Mouse (Mus musculus) C2C12 (cell line): ENCODE results near the gene Osgepl1. TPM values are rescaled to one million over a fixed set of nuclear protein-coding genes. Genes with fewer than 3 reads are reported as not detected.
"Not testable (repeated sequence)": the region's sequence is repeated elsewhere in the genome, so short reads cannot be mapped to it uniquely, and the experiment has no call there.

Experiments
- H3K27me3 ChIP-seq: one replicate; pipeline ENCODE4 v1.6.1; 2011; ENCODE audit not compliant: control insufficient read depth, insufficient read depth, insufficient read length
- H3K36me3 ChIP-seq: one replicate; pipeline ENCODE4 v1.6.1; 2011; ENCODE audit not compliant: control insufficient read depth, insufficient read depth
- H3K4me3 ChIP-seq: one replicate; pipeline ENCODE4 v1.5.1; 2011; ENCODE audit warnings: mild to moderate bottlenecking, control low read depth; ENCODE audit not compliant: poor library complexity, insufficient read depth, severe bottlenecking
- H3K79me2 ChIP-seq: one replicate; pipeline ENCODE4 v1.6.1; 2011; ENCODE audit not compliant: control insufficient read depth, insufficient read depth
- H3K79me3 ChIP-seq: one replicate; pipeline ENCODE4 v1.6.1; 2011; ENCODE audit warnings: low read depth, control low read depth
- H3ac ChIP-seq: one replicate; pipeline ENCODE3; 2011; ENCODE audit warnings: low read depth; ENCODE audit not compliant: control insufficient read depth, insufficient read length
- CEBPB ChIP-seq: IDR thresholded peaks from one replicate; pipeline ENCODE4 v1.6.1; 2011; ENCODE audit warnings: low read depth, mild to moderate bottlenecking, control low read depth, moderate library complexity
- CTCF ChIP-seq: IDR thresholded peaks from one replicate; pipeline ENCODE4 v1.5.1; 2011; ENCODE audit not compliant: control insufficient read depth, insufficient read depth, insufficient read length
- FOSL1 ChIP-seq: IDR thresholded peaks from one replicate; pipeline ENCODE4 v1.8.0; 2011; ENCODE audit warnings: mild to moderate bottlenecking, low read length; ENCODE audit not compliant: poor library complexity, insufficient read depth, severe bottlenecking
- MAX ChIP-seq: IDR thresholded peaks from one replicate; pipeline ENCODE4 v1.6.1; 2011; ENCODE audit warnings: mild to moderate bottlenecking, control low read depth
- MYOD1 ChIP-seq: IDR thresholded peaks from one replicate; pipeline ENCODE4 v1.6.1; 2011; ENCODE audit warnings: low read depth; ENCODE audit not compliant: control insufficient read depth, insufficient read length
- MYOG ChIP-seq: IDR thresholded peaks from one replicate; pipeline ENCODE4 v1.6.1; 2011; ENCODE audit not compliant: control insufficient read depth, insufficient read length; ENCODE audit errors: extremely low read depth
- USF1 ChIP-seq: IDR thresholded peaks from one replicate; pipeline ENCODE4 v1.6.1; 2011; ENCODE audit warnings: low read depth, mild to moderate bottlenecking, control low read depth, moderate library complexity
- polyA plus RNA-seq: library from polyadenylated mRNA; unstranded; fragments of >200 nt; fragmentation: generic; extraction: Trizol; gene quantifications from one replicate; pipeline ENCODE4 v1.2.1, GENCODE M21; 2012; ENCODE audit warnings: missing spikeins

The Osgepl1 gene
- polyA plus RNA-seq, 1 experiment: 6.2 TPM

DNA sequence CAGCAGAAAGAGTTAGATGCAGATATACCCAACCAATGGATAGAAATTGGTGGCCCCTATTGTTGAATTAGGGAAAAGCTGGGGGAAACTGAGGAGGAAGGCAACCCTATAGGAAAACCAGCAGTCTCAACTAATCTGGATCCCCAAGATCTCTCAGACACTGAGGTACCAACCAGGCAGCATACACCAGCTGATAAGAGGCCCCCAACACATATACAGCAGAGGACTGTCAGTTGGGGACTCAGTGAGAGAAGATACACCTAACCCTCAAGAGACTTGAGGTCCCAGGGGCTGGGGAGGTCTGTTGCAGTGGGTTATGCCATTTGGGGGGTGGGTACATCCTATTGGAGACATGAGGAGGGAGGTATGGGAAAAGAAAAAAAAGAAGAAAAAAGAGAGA, 22.0 kb downstream of the Osgepl1 start:
- no peak overlapping the region for H3K4me3 ChIP-seq
- TF ChIP-seq USF1: no peak
- no peak for TF ChIP-seq MYOG
- no peak for TF ChIP-seq MYOD1
- TF ChIP-seq CTCF: no peak
- H3ac ChIP-seq: no peak overlapping the region
- no peaks in the 10 kb centered on the region for H3K36me3 ChIP-seq
- H3K79me3 ChIP-seq: no peaks in the 10 kb centered on the region
- no peaks in the 10 kb centered on the region for H3K27me3 ChIP-seq
- no peaks in the 10 kb centered on the region for H3K79me2 ChIP-seq

DNA sequence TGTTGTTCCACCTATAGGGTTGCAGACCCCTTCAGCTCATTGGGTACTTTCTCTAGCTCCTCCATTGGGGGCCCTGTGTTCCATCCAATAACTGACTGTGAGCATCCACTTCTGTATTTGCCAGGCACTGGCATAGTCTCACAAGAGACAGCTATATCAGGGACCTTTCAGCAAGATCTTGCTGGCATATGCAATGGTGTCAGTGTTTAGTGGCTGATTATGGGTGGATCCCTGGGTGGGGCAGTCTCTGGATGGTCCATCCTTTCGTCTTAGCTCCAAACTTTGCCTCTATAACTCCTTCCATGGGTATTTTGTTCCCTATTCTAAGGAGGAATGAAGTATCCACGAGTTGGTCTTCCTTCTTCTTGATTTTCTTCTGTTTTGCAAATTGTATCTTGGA, 24.0 kb downstream of the Osgepl1 start:
- H3K27me3 ChIP-seq, H3K79me3 ChIP-seq, H3K4me3 ChIP-seq, H3K36me3 ChIP-seq, H3ac ChIP-seq, H3K79me2 ChIP-seq: not testable (repeated sequence)

DNA sequence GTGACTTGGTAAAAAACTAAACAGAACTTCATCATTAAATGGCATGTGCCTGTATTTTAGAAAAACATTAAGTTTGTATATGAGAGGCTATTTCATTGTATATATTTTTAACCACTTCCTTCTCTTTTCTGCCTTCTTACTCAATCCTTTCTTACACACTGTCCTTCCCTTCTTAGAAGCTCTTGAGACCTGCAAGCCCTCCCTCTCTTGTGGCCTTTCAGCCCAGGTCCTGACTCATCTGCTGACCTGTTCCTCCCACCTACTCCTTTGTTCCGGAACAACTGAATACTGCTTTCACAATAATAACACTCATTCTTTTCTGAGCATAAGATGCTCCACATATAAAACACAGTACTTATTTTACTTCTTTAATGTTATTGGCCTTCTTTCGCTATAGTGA, 27.6 kb downstream of the Osgepl1 start:
- peaks cover 25% of the 10 kb centered on the region for H3K36me3 ChIP-seq
- TF ChIP-seq MYOG (no peak), USF1 (no peak), FOSL1 (no peak), CEBPB (no peak), MAX (no peak), MYOD1 (no peak), CTCF (no peak)
- H3ac ChIP-seq: no peak overlapping the region
- H3K27me3 ChIP-seq: no peaks in the 10 kb centered on the region
- H3K79me2 ChIP-seq: no peaks in the 10 kb centered on the region
- H3K79me3 ChIP-seq: no peaks in the 10 kb centered on the region
- no peak overlapping the region for H3K4me3 ChIP-seq

DNA sequence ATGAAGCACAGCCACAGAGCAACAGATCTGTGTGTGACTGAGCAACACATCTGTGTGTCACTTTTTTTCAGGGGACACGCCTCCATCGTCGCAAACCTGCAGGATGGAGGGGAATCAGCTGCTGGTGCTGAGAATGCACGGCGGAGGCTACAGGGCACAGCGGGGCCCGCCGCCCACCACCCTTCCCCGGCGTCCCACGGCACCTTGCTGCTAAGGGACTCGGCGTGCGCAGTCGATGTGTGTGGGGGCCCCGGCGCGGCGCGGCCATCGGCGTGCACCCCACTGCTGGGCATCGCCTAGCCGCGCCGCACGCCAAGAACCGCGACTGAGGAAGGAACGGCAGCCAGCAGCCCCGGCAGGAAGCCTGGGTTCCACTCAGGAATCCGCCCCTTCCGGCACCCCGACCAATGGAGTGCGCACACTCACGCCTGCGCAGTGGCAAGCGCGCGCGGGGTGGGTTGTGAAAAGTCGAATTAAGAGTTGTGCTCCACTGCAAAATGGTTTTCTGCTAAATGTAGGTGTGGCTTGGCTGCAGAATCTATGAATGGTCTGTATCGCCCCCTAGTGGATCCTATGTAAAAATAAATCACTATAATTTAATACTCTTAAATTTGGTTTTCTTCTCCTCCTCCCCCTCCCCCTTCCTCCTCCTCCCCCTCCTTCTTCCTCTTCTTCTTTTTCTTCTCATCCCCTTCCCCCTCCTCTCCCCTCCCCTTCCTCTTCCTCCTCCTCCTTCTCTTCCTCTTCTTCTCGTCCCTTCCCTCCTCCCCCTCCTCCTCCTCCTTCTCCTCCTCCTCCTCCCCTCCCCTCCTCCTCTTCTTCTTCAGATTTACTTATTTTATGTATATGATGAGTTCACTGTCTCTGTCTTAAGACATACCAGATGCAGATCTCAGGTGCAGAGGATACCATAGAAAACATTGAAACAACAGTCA, 39.2 kb downstream of the Osgepl1 start, which contains the start of the genes Asdurf, Gm28551 and Asnsd1:
Gene Asdurf (minus strand): TSS at position 293 of the 935 bp plus-strand sequence.
Gene Gm28551 (minus strand): TSS at position 341 of the 935 bp plus-strand sequence.
Gene Asnsd1 (minus strand): TSS at position 426 of the 935 bp plus-strand sequence.
- Histone ChIP-seq H3ac (peak within 1 kb of the TSS; percentile 86), H3K79me2 (peaks cover 19% of the 10 kb centered on the region), H3K27me3 (no peaks in the 10 kb centered on the region), H3K79me3 (no peaks in the 10 kb centered on the region), H3K36me3 (peaks cover 19% of the 10 kb centered on the region), H3K4me3 (peak within 1 kb of the TSS; percentile 48)
- peak; percentile 66 for TF ChIP-seq MAX
- no peak for TF ChIP-seq FOSL1

DNA sequence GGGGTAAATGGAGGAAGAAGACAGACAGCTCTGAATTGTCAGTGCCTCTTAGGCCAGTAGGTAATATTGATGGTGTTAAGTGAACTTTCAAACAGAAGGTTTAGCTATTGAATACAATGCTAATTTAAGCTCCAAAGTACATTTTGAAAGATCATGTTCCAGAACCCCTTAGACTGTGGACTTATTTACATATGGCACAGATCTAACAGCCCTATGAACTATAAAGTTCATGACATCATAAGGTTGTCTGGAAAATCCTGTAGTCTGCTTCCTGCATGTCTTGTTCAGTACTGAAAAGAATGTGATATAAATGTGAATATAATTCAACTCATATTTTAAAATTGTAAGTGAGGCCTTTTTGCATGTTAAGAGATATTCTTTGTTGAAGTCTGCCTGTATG, 45.6 kb downstream of the Osgepl1 start:
- TF ChIP-seq USF1: no peak
- TF ChIP-seq CEBPB: no peak
- no peak for TF ChIP-seq CTCF
- TF ChIP-seq MYOD1: no peak
- TF ChIP-seq MAX: no peak
- TF ChIP-seq FOSL1: no peak
- no peak for TF ChIP-seq MYOG
- Histone ChIP-seq H3K79me2 (no peaks in the 10 kb centered on the region), H3K79me3 (no peaks in the 10 kb centered on the region), H3K36me3 (no peaks in the 10 kb centered on the region), H3ac (no peak overlapping the region), H3K4me3 (no peak overlapping the region), H3K27me3 (no peaks in the 10 kb centered on the region)

Other genes starting within 250 kb of the Osgepl1 start
- not detected for gene 1700019A02Rik, start 126.0 kb upstream of the Osgepl1 start, polyA plus RNA-seq
- 2.1 TPM for gene Pms1, start 16.6 kb upstream of the Osgepl1 start, polyA plus RNA-seq
- 9.3 TPM for gene Ormdl1, start 16.5 kb upstream of the Osgepl1 start, polyA plus RNA-seq
- not detected for gene Gm28778, start 16.5 kb upstream of the Osgepl1 start, polyA plus RNA-seq
- not detected for gene Asdurf, start 39.0 kb downstream of the Osgepl1 start, polyA plus RNA-seq
- gene Gm28551, start 39.0 kb downstream of the Osgepl1 start, polyA plus RNA-seq: 0.09 TPM
- 31.9 TPM for gene Asnsd1, start 39.1 kb downstream of the Osgepl1 start, polyA plus RNA-seq